Mouse (Mus musculus): ENCODE data around the gene Sema3f.

Sema3f gene

GRCm38 (mm10) chr9:107709697-107710483, at the start of gene Sema3f:
TSS of gene Sema3f (minus strand) at chr9:107710475.
- peak; percentile 57 to 67 for DNase-seq (ENCODE audit: low spot score in 2 of 2)

- no peak for DNase-seq (ENCODE audit: low spot score in 2 of 2)
These were observed 49.3 kb upstream of the Sema3f start for GRCm38 (mm10) chr9:107759593-107759992.

DNA sequence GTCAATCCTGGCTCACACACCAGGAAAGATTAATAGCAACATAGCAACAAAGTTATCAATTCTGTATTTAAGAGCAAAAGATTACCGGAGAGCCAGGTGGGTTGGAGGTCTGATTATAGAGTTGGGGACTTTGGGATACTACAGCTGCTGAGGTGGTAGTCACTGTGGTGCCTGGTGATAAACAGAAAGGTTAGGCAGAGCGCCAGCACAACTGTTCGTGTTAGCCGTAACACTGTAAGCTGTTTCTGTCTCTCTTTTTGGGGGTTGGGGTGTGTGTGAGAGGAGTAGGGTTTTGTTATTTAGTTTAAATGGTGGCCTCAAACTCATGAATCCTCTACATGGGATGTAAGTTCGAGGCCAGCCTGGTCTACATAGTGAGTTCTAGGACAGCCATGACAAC, 40.1 kb upstream of the Sema3f start:
- no peak for DNase-seq (ENCODE audit: low spot score in 2 of 2)

GRCm38 (mm10) chr9:107748063-107748462, 37.8 kb upstream of the Sema3f start:
- no peak for DNase-seq (ENCODE audit: low spot score in 2 of 2)

- DNase-seq (ENCODE audit: low spot score in 2 of 2) = no peak
These were observed 37.0 kb upstream of the Sema3f start for GRCm38 (mm10) chr9:107747310-107747709.

GRCm38 (mm10) chr9:107746679-107747078, 36.4 kb upstream of the Sema3f start:
- no peak for DNase-seq (ENCODE audit: low spot score in 2 of 2)

DNA sequence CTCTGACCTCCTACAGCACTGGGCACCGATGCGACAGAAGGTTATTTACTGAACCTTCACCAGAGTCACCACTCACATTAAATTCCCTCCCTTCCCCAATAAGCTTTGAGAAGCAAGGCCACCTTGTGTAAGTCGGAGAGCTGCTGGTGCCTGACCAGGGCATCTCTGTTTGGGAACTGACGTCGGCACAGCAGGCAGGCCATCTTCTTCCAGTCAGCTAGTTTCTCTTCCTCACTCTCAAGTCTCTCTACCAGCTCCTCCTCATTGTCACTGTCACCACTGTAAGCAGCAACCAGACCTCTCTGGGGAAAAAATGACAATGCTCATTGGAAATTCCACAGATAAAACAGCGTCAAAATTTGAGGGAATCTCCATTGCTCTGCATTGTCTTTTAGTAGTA, 33.8 kb upstream of the Sema3f start:
- DNase-seq (ENCODE audit: low spot score in 2 of 2) = no peak

GRCm38 (mm10) chr9:107738841-107739202, 28.5 kb upstream of the Sema3f start:
- peak; percentile 26 to 51 for DNase-seq (ENCODE audit: low spot score in 2 of 2)

DNA sequence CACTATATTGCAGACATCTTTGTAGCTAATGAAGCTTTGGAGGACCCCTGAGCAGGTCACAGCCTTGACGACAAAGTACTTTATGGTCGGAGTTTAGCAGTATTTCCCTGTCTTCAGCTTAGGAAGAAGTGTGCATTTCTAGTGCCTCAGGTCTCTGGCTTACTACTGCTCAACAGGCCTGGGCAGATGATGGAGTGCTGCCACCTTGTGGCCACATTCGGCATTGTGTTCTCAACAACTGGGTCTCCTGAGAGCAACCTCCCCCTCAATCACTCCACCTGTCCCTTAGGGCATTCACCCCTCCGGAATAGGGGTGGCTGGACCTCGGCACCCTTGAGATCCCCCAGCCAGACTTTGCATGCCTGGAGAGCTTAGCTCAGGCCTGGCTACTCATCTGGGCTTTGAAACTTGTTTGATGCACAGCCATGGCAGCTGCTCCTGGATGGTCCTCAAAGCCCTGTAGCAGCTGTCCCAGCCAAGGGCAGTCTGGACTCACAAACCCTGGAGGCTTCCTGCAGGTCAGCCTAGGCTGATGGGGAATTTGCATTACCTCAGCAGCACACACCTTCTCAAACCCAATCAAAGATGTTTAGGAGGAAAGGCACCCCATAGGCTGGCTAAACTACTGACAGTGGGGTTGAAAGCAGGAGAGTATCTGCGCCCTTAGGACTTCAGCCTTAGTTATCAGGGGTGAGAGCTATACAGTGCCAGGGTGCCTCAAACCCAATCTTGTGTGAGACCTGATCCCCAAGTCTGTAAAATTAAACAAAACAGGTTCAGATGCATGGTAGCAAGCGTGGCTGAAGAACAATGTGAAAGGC, 28.0 kb upstream of the Sema3f start:
- DNase-seq (ENCODE audit: low spot score in 2 of 2) = peak; percentile 94 to 95

GRCm38 (mm10) chr9:107736185-107736485, 25.9 kb upstream of the Sema3f start:
- DNase-seq (ENCODE audit: low spot score in 2 of 2) = no peak

DNA sequence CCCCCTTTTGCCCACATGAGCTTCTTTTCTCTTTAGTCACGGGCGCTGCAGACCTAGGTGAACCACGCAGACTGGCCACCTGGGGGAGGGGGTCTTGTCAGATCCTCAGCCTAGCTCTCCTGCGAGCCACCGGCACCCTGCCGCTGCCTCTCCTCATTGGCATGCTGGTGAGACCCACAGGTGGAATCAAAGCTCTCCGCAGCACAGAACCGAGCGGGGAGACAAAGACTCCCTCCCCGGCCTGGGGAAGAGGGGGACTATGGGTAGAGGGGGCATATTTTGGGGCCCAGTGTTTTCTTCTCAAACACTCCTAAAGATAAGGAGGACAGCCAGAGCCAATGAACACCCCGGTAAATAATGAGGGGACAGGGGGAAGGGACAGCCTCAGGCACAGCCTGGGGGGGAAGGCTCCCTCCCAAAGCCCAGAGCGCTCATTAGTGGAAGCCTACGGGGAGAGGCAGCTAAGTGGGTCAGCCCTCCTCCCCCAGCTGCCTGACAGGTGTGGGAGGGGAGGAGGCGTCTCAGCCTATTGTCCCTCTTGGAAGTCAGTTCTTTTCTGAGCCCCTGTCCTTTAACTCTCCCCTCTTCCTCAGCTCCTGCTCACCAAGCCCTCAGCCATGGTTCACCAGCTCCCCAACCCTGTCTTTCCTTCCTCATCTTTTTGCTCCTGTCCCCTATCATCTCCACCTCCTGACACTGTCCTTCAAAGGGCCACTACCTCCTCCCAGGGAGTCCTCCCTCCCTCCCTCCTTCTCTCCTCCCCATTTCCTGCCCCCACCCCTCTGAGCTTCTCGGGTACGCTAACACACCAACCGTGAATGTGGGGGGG, 25.3 kb upstream of the Sema3f start:
- DNase-seq (ENCODE audit: low spot score in 2 of 2) = no peak

DNA sequence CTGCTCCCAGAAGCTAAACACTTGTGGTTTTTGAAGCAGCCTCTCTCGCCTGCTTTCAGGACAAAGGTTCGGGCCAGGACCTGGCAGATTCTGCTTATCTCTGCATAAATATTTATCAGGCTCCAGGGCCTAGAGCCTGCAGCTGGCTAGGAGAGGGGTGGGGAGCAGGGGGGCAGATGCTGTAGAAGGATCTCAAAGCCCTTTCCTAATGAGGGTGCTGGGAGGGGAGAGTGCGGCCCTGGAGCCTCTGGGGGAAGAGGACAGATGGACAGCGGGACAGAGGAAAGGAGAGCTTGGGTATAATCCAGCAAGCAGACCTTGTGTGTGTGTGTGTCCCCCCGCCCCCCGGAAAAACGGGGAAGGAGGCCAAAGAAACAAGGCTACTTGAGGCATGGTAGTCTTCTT, 24.3 kb upstream of the Sema3f start:
- DNase-seq (ENCODE audit: low spot score in 2 of 2) = no peak

GRCm38 (mm10) chr9:107729709-107730108, 19.4 kb upstream of the Sema3f start:
- DNase-seq (ENCODE audit: low spot score in 2 of 2) = no peak

DNA sequence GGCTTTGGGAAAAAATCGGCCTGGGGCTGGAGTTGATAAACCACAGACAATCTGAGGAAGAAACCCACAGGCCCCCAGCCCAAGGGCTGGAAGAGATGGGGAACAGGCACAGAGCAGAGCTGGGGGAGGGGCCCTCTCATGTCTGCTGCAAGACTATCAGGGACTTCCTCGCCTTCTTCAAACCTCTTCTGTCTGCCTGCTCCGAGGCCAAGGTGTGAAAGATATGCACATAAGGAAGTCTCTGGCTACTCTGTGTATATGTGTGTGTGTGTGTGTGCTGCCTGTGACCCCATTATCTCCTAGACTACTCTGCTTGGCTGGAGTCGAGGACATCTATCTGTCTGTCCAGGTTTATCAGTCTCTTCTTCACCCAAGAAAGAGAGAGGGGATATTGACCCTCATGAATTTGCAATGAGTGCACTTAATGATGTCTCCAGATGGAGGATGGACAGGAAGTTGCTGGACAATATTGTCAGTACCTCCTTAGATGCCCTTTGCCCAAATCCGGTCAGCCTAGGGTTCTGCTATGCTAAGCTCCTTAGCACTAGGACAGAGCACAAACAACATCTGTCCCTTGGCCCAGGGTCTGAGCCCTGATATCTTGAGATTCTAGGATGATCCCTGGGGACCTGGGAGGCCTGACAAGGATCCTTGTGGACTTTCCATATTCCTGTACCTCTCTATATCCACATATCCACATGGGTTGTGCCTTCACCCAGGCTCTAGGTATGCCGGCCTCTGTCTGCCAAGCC, 18.8 kb upstream of the Sema3f start:
- DNase-seq (ENCODE audit: low spot score in 2 of 2) = no peak

- DNase-seq (ENCODE audit: low spot score in 2 of 2) = no peak
These were observed 16.8 kb upstream of the Sema3f start for GRCm38 (mm10) chr9:107727041-107727440.

DNA sequence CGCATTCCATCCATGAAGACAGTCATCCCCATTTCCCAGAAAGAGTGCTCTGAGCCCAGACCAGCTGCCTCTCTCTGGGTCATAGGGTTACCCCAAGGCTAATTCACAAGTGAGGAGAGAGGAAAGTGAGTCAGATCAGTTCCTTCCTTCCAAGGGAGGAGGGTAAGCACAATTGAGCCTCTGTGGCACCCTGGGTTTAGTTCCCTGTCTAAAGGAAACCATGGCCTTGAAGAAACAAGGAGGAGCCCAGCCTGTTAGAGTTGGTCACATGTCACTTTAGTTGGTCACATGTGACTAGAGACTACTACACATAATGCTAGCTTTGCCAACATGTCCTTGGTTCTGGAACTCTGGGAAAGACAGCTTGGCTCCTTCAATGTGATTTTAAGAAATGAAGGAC, 14.5 kb upstream of the Sema3f start:
- no peak for DNase-seq (ENCODE audit: low spot score in 2 of 2)

DNA sequence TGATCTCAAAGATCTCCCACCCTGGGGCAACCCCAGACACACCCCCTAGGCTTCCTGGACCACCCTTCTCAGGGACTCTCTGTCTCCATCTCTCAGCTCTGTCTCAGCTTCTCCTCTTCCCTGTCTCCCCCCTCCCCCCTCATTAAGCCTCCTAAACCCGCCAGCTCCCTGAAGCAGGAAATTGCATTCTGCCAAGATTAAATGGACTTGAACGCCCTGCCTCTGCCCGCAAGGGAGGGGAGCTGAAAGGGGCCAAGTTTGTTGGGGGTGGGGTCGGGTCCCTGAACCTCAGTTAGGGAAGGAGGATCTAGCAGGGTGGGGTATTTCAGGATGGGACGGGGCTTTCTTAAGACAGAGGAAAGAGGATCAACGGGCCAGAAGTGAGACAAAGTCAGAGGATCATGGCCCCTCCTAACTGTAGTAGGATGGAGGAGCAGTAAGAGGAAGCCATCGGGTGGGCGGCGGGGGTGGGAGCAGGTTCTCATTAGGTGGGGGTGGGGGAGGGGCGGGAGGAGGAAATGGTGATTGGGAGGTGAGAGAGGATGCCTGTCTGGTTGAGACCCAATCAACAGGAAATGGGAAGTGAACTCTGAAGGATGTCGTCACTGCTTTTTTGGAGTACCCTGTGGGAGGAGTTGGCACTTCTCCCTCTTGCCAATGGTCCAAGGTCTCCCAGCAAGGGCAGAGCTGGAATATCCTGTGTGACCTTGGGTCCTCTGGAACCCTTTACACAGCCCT, 13.7 kb upstream of the Sema3f start:
- DNase-seq (ENCODE audit: low spot score in 2 of 2) = no peak

- no peak for DNase-seq (ENCODE audit: low spot score in 2 of 2)
These were observed 13.0 kb upstream of the Sema3f start for GRCm38 (mm10) chr9:107723292-107723691.

DNA sequence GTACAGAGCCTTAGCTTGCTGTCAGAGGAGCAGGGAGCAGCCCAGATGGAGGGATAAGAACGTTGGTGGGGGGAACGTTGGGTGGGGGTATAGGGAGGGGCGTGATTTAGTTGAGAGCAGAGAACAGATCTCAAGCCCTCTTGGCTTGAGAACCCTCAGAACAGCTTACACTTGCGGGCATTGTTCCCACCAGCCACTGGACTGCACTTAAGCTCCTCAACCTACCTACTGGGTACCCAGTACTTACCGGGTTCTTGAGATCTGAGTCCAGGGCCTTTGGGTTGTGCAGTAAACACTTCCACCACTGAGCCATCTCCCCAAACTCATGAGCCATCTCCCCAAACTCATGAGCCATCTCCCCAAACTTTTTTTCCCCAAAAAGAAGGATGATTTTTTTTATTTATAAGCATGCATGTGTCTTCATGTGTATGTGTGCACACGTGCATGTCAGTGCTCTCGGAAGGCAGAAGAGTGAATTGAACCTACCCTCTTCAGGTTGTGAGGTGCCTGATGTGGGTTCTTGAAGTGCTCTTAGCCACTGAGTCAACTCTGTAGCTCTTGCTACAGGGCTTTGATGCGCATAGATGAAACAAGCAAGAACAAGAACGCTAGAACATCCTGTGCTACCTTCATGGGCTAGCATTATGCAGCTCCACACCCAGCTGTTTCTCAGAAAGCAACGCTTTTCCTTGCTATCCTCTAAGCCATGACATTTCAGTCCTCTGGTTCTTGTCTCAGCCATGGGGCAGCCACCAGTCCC, 8.7 kb upstream of the Sema3f start:
- no peak for DNase-seq (ENCODE audit: low spot score in 2 of 2)

DNA sequence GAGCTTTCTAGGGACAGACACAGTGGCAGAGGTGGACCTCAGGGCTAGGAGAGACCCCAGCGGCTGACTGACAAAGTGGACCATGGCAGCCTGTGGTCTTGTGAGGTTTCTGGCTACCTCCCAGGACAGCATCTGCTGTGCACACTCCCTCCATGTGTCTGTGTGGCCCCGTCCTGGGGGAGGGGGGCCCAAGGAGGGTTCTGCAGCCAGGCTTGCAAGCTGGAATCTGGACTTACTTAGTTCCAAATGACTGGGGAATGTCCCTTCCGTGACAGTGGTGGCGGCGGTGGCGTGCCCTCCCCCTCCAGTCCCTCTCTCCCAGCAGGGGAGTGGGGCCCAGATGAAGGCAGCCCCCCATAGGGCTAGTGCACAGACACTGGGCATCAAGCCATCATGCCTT, 6.7 kb upstream of the Sema3f start:
- DNase-seq (ENCODE audit: low spot score in 2 of 2) = no peak
